Mouse (Mus musculus): Measurements from ENCODE around the gene Nudt3.

- TF ChIP-seq POLR2A (IDR thresholded peaks at IDR 0.05; ENCODE audit: low read depth, low read length): no peak
- TF ChIP-seq CTCF (IDR thresholded peaks at IDR 0.05; ENCODE audit: extremely low read depth, insufficient read depth, insufficient read length, insufficient replicate concordance): no peak
These were observed 74.1 kb downstream of the Nudt3 start for GRCm38 (mm10) chr17:27549234-27549633.
